Mouse (Mus musculus) ES-E14 (cell line): ENCODE data around the gene Saa2.

ENCODE experiments used
- ZC3H11A ChIP-seq: IDR thresholded peaks from 2 replicates; pipeline ENCODE4 v1.6.1; 2012; ENCODE audit warnings: low read depth, mild to moderate bottlenecking, inconsistent platforms, low read length, borderline replicate concordance
- ZNF384 ChIP-seq: IDR thresholded peaks from 2 replicates; pipeline ENCODE4 v1.6.1; 2012; ENCODE audit warnings: low read depth, low read length, inconsistent platforms

DNA sequence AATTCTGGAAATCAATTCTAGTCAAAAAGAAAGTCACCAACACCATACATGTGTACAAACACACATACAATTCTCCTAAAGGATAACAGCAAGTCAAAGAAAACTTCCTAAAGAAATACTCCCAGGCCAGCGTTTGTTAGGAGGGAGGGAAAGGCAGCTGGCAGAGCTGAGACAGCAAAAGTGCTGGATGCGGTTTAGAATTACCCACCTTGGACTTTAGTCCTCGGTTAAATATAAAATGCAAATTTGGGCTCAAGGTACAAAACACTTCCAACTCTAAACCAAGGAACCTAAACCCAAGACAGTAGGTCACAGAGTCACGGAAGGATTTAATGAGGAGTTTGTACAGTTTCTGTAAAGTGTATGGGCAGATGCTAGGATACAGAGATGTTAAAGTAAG, 42.3 kb downstream of the Saa2 start:
- no peak for TF ChIP-seq ZNF384
- no peak for TF ChIP-seq ZC3H11A
